Mouse (Mus musculus): Measurements from ENCODE around the gene Tspoap1. TPM values are rescaled to one million over a fixed set of nuclear protein-coding genes. Genes with fewer than 3 reads are reported as not detected.

The Tspoap1 gene
- 1.4 and 2.7 TPM in 2 replicates for polyA plus RNA-seq (2015; fragmentation: Nextera tagmentation; extraction: Ambion mirVana)

GRCm38 (mm10) chr11:87760301-87761081, at the start of gene Tspoap1:
Gene Tspoap1 (plus strand): TSS chr11:87760541.
- ATAC-seq (ENCODE audit: borderline replicate concordance, extremely low read depth, low FRiP score, low TSS enrichment) = no peak

GRCm38 (mm10) chr11:87712188-87712587, 48.2 kb upstream of the Tspoap1 start:
- 68% methylated on average over 4 of the region's 4 CpGs for WGBS
- Histone ChIP-seq H3K4me3 (no peak overlapping the region), H3K9me3 (no peaks in the 10 kb centered on the region), H3K9ac (no peak overlapping the region), H3K27me3 (no peaks in the 10 kb centered on the region), H3K4me1 (peaks cover 25% of the 10 kb centered on the region), H3K27ac (no peak overlapping the region), H3K4me2 (no peak overlapping the region), H3K36me3 (no peaks in the 10 kb centered on the region)
- ATAC-seq (ENCODE audit: borderline replicate concordance, extremely low read depth, low FRiP score, low TSS enrichment) = no peak

More at GRCm38 (mm10) chr11:87760301-87761081, at the start of gene Tspoap1:
- WGBS = 12% methylated on average over 23 of the region's 23 CpGs
- H3K4me3 ChIP-seq = no peak within 1 kb of the TSS
- no peaks in the 10 kb centered on the region for H3K9me3 ChIP-seq
- H3K27me3 ChIP-seq = peaks cover 64% of the 10 kb centered on the region
- H3K4me1 ChIP-seq = 0 out of 2 replicates have a peak, but pooled peaks cover 11% of the 10 kb centered on the region
- no peak within 1 kb of the TSS for H3K9ac ChIP-seq
- H3K27ac ChIP-seq = no peak within 1 kb of the TSS
- no peaks in the 10 kb centered on the region for H3K36me3 ChIP-seq
- no peak within 1 kb of the TSS for H3K4me2 ChIP-seq

DNA sequence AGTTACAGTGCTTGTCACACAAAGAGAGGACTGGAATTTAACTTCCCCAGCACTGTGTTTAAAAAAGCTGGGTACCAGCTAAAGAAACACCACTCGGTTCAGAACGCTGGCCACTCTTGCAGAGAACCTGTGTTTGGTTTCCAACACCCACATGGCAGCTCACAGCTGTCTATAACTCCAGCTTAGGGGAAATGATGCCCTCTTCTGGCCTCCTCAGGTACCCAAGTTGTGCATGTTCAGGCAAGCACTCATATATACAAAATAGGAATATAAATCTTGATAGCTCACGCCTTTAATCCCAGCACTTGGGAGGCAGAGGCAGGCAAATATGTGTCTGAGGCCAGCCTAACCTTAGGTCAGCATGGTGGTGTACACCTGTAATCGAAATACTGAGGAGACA, 44.3 kb upstream of the Tspoap1 start:
- H3K4me2 ChIP-seq = no peak overlapping the region
- H3K9me3 ChIP-seq = no peaks in the 10 kb centered on the region
- H3K9ac ChIP-seq = no peak overlapping the region
- ATAC-seq (ENCODE audit: borderline replicate concordance, extremely low read depth, low FRiP score, low TSS enrichment) = no peak
- H3K36me3 ChIP-seq = peaks cover 7% of the 10 kb centered on the region; the same call in 1 of the 2 replicates
- WGBS = 75% methylated on average over 4 of the region's 4 CpGs
- no peak overlapping the region for H3K4me3 ChIP-seq
- peaks cover 4% of the 10 kb centered on the region; the same call in 1 of the 2 replicates for H3K4me1 ChIP-seq
- H3K27me3 ChIP-seq = no peaks in the 10 kb centered on the region
- no peak overlapping the region for H3K27ac ChIP-seq

GRCm38 (mm10) chr11:87719526-87719925, 40.8 kb upstream of the Tspoap1 start:
- H3K4me3 ChIP-seq = no peak overlapping the region
- WGBS = 79% methylated on average over 7 of the region's 7 CpGs
- H3K36me3 ChIP-seq = peaks cover 7% of the 10 kb centered on the region; the same call in 1 of the 2 replicates
- no peak overlapping the region for H3K4me2 ChIP-seq
- no peaks in the 10 kb centered on the region for H3K9me3 ChIP-seq
- H3K27me3 ChIP-seq = no peaks in the 10 kb centered on the region
- H3K9ac ChIP-seq = no peak overlapping the region
- H3K4me1 ChIP-seq = no peaks in the 10 kb centered on the region
- ATAC-seq (ENCODE audit: borderline replicate concordance, extremely low read depth, low FRiP score, low TSS enrichment) = no peak
- H3K27ac ChIP-seq = no peak overlapping the region

DNA sequence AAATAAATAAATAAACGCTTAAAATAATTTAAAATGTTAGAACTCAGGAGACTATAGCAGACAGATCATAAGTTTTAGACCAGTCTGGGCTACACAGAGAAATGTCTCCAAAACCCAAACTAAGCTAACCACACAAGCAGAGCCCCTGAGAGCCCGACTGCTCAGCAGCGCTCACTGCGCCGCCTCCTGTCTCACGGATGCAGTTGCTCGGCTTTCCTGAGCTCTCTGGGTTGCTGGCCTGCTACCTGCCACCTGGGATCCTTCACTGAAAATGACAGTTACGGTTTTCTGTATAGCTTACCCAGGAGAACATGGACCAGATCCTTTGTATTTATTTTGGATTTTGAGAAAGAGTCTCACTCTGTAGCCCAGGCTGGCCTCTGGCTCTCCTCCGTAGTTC, 40.0 kb upstream of the Tspoap1 start:
- no peak for ATAC-seq (ENCODE audit: borderline replicate concordance, extremely low read depth, low FRiP score, low TSS enrichment)
- Histone ChIP-seq H3K9ac (no peak overlapping the region), H3K27ac (no peak overlapping the region), H3K4me2 (no peak overlapping the region), H3K36me3 (peaks cover 7% of the 10 kb centered on the region; the same call in 1 of the 2 replicates), H3K9me3 (no peaks in the 10 kb centered on the region), H3K4me1 (peaks cover 6% of the 10 kb centered on the region), H3K4me3 (no peak overlapping the region), H3K27me3 (no peaks in the 10 kb centered on the region)
- WGBS = 53% methylated on average over 9 of the region's 9 CpGs

DNA sequence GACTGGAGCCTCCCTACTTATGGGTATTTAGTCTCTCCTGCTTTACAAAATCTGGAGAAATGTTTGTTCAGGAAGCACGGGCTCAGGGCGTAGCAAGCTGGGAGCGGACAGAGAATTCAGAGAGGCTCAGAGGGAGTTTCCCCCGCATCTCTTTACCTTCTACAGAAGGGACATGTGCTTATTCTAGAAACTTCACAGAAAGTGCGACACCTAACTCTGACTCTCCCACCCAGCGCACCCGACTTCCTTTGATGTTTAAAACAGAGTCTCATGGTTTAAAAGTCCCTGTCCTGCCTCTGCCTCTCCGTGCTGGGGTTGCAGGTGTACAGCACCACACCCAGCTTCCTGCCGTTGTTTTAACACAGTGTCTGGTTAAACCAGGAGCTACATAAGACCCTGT, 39.5 kb upstream of the Tspoap1 start:
- H3K36me3 ChIP-seq = peaks cover 7% of the 10 kb centered on the region; the same call in 1 of the 2 replicates
- H3K9ac ChIP-seq = no peak overlapping the region
- 50% methylated on average over 9 of the region's 9 CpGs for WGBS
- no peaks in the 10 kb centered on the region for H3K27me3 ChIP-seq
- no peak overlapping the region for H3K4me3 ChIP-seq
- ATAC-seq (ENCODE audit: borderline replicate concordance, extremely low read depth, low FRiP score, low TSS enrichment) = no peak
- peaks cover 11% of the 10 kb centered on the region for H3K4me1 ChIP-seq
- H3K9me3 ChIP-seq = no peaks in the 10 kb centered on the region
- no peak overlapping the region for H3K4me2 ChIP-seq
- no peak overlapping the region for H3K27ac ChIP-seq

DNA sequence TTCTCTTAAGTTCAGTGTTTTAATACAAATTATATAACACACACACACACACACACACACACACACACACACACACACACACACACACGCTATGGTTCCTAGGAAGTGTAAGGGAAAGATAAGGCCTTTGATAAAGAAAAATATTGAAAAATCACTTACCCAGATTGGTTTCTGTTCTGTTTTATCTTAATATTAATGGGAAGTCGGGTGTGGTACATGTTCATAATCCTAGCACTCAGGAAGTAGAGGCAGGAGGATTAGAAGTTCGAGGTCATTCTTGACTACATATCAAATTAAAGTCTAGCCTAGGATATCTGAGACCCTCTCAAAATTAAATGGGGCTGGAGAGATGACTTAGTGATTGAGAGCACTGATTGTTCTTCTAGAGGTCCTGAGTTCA, 38.2 kb upstream of the Tspoap1 start:
- Histone ChIP-seq H3K27me3 (no peaks in the 10 kb centered on the region), H3K4me2 (no peak overlapping the region), H3K4me3 (no peak overlapping the region), H3K27ac (no peak overlapping the region), H3K4me1 (peaks cover 21% of the 10 kb centered on the region), H3K9ac (no peak overlapping the region), H3K9me3 (no peaks in the 10 kb centered on the region), H3K36me3 (peaks cover 7% of the 10 kb centered on the region; the same call in 1 of the 2 replicates)
- no peak for ATAC-seq (ENCODE audit: borderline replicate concordance, extremely low read depth, low FRiP score, low TSS enrichment)
- WGBS = 65% methylated on average over 3 of the region's 3 CpGs

DNA sequence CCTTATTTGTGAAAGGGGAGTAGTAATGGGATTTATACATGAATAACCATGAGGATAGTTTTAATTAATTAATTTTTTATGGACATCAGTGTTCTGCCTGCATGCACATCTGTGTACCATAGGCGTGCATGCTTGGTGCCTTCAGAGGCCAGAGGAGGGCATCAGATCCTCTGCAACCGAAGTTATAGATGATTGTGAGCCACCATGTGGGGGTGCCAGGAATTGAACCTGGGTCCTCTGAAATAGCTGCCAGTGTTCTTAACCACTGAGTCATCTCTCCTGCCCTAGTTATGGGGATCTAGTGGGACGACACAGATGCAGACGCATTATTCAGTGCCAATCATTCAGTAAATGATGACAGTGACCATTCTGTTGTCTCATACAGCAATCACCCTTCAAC, 37.5 kb upstream of the Tspoap1 start:
- peaks cover 7% of the 10 kb centered on the region; the same call in 1 of the 2 replicates for H3K36me3 ChIP-seq
- no peaks in the 10 kb centered on the region for H3K27me3 ChIP-seq
- H3K27ac ChIP-seq = no peak overlapping the region
- ATAC-seq (ENCODE audit: borderline replicate concordance, extremely low read depth, low FRiP score, low TSS enrichment) = no peak
- no peak overlapping the region for H3K4me3 ChIP-seq
- peaks cover 21% of the 10 kb centered on the region for H3K4me1 ChIP-seq
- H3K9me3 ChIP-seq = no peaks in the 10 kb centered on the region
- H3K9ac ChIP-seq = no peak overlapping the region
- H3K4me2 ChIP-seq = no peak overlapping the region
- WGBS = 79% methylated on average over 4 of the region's 4 CpGs

DNA sequence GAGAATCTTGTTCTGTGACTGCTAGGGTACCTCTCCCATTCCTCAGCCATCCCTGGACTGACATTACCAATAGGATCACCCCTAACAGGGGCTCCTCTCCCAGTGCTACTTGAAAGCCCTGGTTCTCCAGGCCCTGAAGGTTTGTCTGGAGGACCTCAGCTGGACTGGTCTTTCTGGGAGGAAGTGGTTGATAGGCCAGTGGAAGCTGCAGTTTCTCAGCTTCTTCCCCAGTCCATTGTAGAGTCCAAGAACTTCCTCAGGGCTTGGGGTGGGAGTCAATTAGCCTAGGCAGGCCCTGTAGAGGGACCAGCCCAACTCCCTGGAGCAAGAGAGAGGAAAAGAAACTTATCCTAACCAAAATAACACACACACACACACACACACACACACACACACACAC, 34.8 kb upstream of the Tspoap1 start:
- Histone ChIP-seq H3K4me3 (no peak overlapping the region), H3K9ac (peak overlapping the region; percentile 8; the same call in 1 of the 2 replicates), H3K4me2 (peak overlapping the region; percentile 22; the same call in 1 of the 2 replicates), H3K4me1 (peaks cover 21% of the 10 kb centered on the region), H3K9me3 (no peaks in the 10 kb centered on the region), H3K36me3 (no peaks in the 10 kb centered on the region), H3K27ac (peak overlapping the region; percentile 69), H3K27me3 (no peaks in the 10 kb centered on the region)
- ATAC-seq (ENCODE audit: borderline replicate concordance, extremely low read depth, low FRiP score, low TSS enrichment) = no peak

GRCm38 (mm10) chr11:87725964-87726562, 34.3 kb upstream of the Tspoap1 start:
- H3K27ac ChIP-seq = peak overlapping the region; percentile 69
- WGBS = 15% methylated on average over 6 of the region's 6 CpGs
- H3K9me3 ChIP-seq = no peaks in the 10 kb centered on the region
- H3K36me3 ChIP-seq = 0 out of 2 replicates have a peak, but pooled peaks cover 3% of the 10 kb centered on the region
- H3K4me1 ChIP-seq = peaks cover 21% of the 10 kb centered on the region
- no peaks in the 10 kb centered on the region for H3K27me3 ChIP-seq
- H3K9ac ChIP-seq = peak overlapping the region; percentile 8; the same call in 1 of the 2 replicates
- no peak overlapping the region for H3K4me3 ChIP-seq
- peak; percentile 80 for ATAC-seq (ENCODE audit: borderline replicate concordance, extremely low read depth, low FRiP score, low TSS enrichment)
- H3K4me2 ChIP-seq = peak overlapping the region; percentile 22

DNA sequence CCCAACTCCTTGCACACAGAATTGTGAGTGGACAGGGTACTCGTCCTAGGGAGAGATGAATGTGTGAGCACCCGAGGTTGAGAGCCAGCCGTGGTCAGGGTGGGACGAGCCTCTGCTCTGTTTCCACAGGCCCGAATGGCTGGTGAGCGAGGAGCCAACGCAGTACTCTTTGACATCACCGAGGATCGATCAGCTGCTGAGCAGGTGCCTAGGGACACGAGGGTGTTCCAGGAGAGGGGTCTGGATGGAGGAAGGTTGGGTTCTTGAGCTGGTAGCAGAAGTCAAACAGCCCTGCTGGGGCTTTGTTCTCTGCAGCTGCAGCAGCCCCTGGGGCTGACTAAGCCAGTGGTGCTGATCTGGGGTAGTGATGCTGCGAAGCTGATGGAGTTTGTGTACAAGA, 33.3 kb upstream of the Tspoap1 start:
- H3K4me2 ChIP-seq = no peak overlapping the region
- H3K9me3 ChIP-seq = no peaks in the 10 kb centered on the region
- H3K36me3 ChIP-seq = peaks cover 8% of the 10 kb centered on the region; the same call in 1 of the 2 replicates
- H3K4me3 ChIP-seq = no peak overlapping the region
- 56% methylated on average over 11 of the region's 11 CpGs for WGBS
- no peaks in the 10 kb centered on the region for H3K27me3 ChIP-seq
- H3K4me1 ChIP-seq = peaks cover 21% of the 10 kb centered on the region
- ATAC-seq (ENCODE audit: borderline replicate concordance, extremely low read depth, low FRiP score, low TSS enrichment) = no peak
- H3K27ac ChIP-seq = peak overlapping the region; percentile 69
- no peak overlapping the region for H3K9ac ChIP-seq

- Histone ChIP-seq H3K4me3 (no peak overlapping the region), H3K9me3 (no peaks in the 10 kb centered on the region), H3K4me1 (peaks cover 21% of the 10 kb centered on the region), H3K27me3 (no peaks in the 10 kb centered on the region), H3K36me3 (peaks cover 8% of the 10 kb centered on the region; the same call in 1 of the 2 replicates), H3K4me2 (no peak overlapping the region), H3K9ac (no peak overlapping the region), H3K27ac (no peak overlapping the region)
- WGBS = 70% methylated on average over 4 of the region's 4 CpGs
- ATAC-seq (ENCODE audit: borderline replicate concordance, extremely low read depth, low FRiP score, low TSS enrichment) = no peak
Measured at GRCm38 (mm10) chr11:87727471-87727870, 32.9 kb upstream of the Tspoap1 start.
